Mouse (Mus musculus): ENCODE measurements around the gene Gm10964.
"Not testable (repeated sequence)": the region's sequence is repeated elsewhere in the genome, so short reads cannot be mapped to it uniquely, and the experiment has no call there.

Gene Gm10964

GRCm38 (mm10) chr3:103780271-103780670, 41.1 kb downstream of the Gm10964 start:
- no peak for DNase-seq

- DNase-seq: no peak
Observed at GRCm38 (mm10) chr3:103780777-103781176, 41.6 kb downstream of the Gm10964 start.

GRCm38 (mm10) chr3:103782844-103783609, 43.9 kb downstream of the Gm10964 start:
- DNase-seq: no peak

GRCm38 (mm10) chr3:103787225-103787624, 48.1 kb downstream of the Gm10964 start:
- DNase-seq: no peak

- no peak for DNase-seq
Observed at GRCm38 (mm10) chr3:103789096-103789495, 49.9 kb downstream of the Gm10964 start.

- peak; percentile 39 for DNase-seq
Observed at GRCm38 (mm10) chr3:103789891-103790345, 50.8 kb downstream of the Gm10964 start.

GRCm38 (mm10) chr3:103790346-103791145, 51.4 kb downstream of the Gm10964 start:
- DNase-seq: no peak

- peak; percentile 96 for DNase-seq
Observed at GRCm38 (mm10) chr3:103791230-103792110, 52.3 kb downstream of the Gm10964 start, which contains the start of gene Hipk1. TSS of gene Hipk1 (minus strand) at chr3:103791563.

- not testable (repeated sequence) for DNase-seq
Observed at GRCm38 (mm10) chr3:103792111-103792406, 52.9 kb downstream of the Gm10964 start.

- DNase-seq: no peak
Observed at GRCm38 (mm10) chr3:103792566-103792965, 53.4 kb downstream of the Gm10964 start.

Data from retina, postnatal 1 day (tissue).